Mouse (Mus musculus): ENCODE data around the gene Ints13. TPM values are rescaled to one million over a fixed set of nuclear protein-coding genes. Genes with fewer than 3 reads are reported as not detected.

Ints13 gene
- polyA plus RNA-seq, 1 experiment from 2014 or later, result 96.1 TPM

GRCm38 (mm10) chr6:146538071-146538470 lies 39.6 kb downstream of the Ints13 start:
- WGBS, result 50% methylated on average over 2 of the region's 2 CpGs
- ATAC-seq (replicated peaks; ENCODE audit: insufficient number of reproducible peaks, low FRiP score, low TSS enrichment, low read depth), result no peak

GRCm38 (mm10) chr6:146537111-146537510 lies 40.5 kb downstream of the Ints13 start:
- Histone ChIP-seq H3K9me3 (replicated peaks; ENCODE audit: control insufficient read depth, low read length) (no peaks in the 10 kb centered on the region), H3K27me3 (ENCODE audit: control insufficient read depth, insufficient read depth, low read length) (no peaks in the 10 kb centered on the region), H3K4me2 (ENCODE audit: low read depth, low read length) (no peak overlapping the region), H3K4me1 (ENCODE audit: control insufficient read depth, insufficient read depth, low read length) (no peaks in the 10 kb centered on the region), H3K36me3 (replicated peaks; ENCODE audit: control insufficient read depth, insufficient read depth, low read depth, low read length) (no peaks in the 10 kb centered on the region), H3K9ac (replicated peaks; ENCODE audit: low read length) (no peak overlapping the region), H3K27ac (replicated peaks; ENCODE audit: low read depth, low read length) (no peak overlapping the region), H3K4me3 (ENCODE audit: low read depth, low read length) (no peak overlapping the region)
- ATAC-seq (replicated peaks; ENCODE audit: insufficient number of reproducible peaks, low FRiP score, low TSS enrichment, low read depth) (no peak), DNase-seq (ENCODE audit: low spot score) (peak; percentile 26)
- WGBS, result 82% methylated on average over 4 of the region's 4 CpGs

More at GRCm38 (mm10) chr6:146538071-146538470, 39.6 kb downstream of the Ints13 start:
- Histone ChIP-seq H3K27ac (replicated peaks; ENCODE audit: low read depth, low read length) (no peak overlapping the region), H3K27me3 (ENCODE audit: control insufficient read depth, insufficient read depth, low read length) (no peaks in the 10 kb centered on the region), H3K36me3 (replicated peaks; ENCODE audit: control insufficient read depth, insufficient read depth, low read depth, low read length) (no peaks in the 10 kb centered on the region), H3K4me2 (ENCODE audit: low read depth, low read length) (no peak overlapping the region), H3K4me3 (ENCODE audit: low read depth, low read length) (no peak overlapping the region), H3K9ac (replicated peaks; ENCODE audit: low read length) (no peak overlapping the region), H3K4me1 (ENCODE audit: control insufficient read depth, insufficient read depth, low read length) (no peaks in the 10 kb centered on the region), H3K9me3 (replicated peaks; ENCODE audit: control insufficient read depth, low read length) (no peaks in the 10 kb centered on the region)
- no peak for DNase-seq (ENCODE audit: low spot score)

DNA sequence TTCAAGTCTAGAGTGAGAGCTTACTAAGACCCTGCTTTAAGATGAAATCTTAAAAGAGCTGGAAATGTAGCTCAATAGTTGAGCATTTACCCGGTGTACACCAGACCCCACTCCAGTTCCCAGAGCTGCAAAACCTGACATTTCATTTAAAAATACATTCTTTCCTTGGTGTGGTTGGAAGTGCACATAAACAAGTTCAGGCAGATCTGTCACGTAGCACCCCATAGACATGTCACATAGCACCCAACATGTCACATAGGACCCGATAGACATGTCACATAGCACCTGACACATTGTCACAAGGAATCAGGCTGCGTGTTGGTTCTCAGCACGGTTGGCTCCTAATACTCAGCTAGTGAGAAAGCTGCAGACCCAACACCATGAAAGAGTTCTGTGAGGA lies 42.1 kb downstream of the Ints13 start:
- Histone ChIP-seq H3K36me3 (replicated peaks; ENCODE audit: control insufficient read depth, insufficient read depth, low read depth, low read length) (no peaks in the 10 kb centered on the region), H3K9ac (replicated peaks; ENCODE audit: low read length) (no peak overlapping the region), H3K9me3 (replicated peaks; ENCODE audit: control insufficient read depth, low read length) (no peaks in the 10 kb centered on the region), H3K4me2 (ENCODE audit: low read depth, low read length) (no peak overlapping the region), H3K27me3 (ENCODE audit: control insufficient read depth, insufficient read depth, low read length) (no peaks in the 10 kb centered on the region), H3K4me3 (ENCODE audit: low read depth, low read length) (no peak overlapping the region), H3K4me1 (ENCODE audit: control insufficient read depth, insufficient read depth, low read length) (no peaks in the 10 kb centered on the region; the same call in 1 of the 2 replicates), H3K27ac (replicated peaks; ENCODE audit: low read depth, low read length) (no peak overlapping the region)
- WGBS, result 95% methylated on average over 5 of the region's 5 CpGs
- DNase-seq (ENCODE audit: low spot score) (no peak), ATAC-seq (replicated peaks; ENCODE audit: insufficient number of reproducible peaks, low FRiP score, low TSS enrichment, low read depth) (no peak)

- DNase-seq (ENCODE audit: low spot score), result no peak
- 82% methylated on average over 4 of the region's 4 CpGs for WGBS
- no peaks in the 10 kb centered on the region; the same call in 1 of the 2 replicates for H3K4me1 ChIP-seq (ENCODE audit: control insufficient read depth, insufficient read depth, low read length)
- no peaks in the 10 kb centered on the region for H3K27me3 ChIP-seq (ENCODE audit: control insufficient read depth, insufficient read depth, low read length)
- H3K36me3 ChIP-seq (replicated peaks; ENCODE audit: control insufficient read depth, insufficient read depth, low read depth, low read length), result no peaks in the 10 kb centered on the region
- H3K4me2 ChIP-seq (ENCODE audit: low read depth, low read length), result no peak overlapping the region
- H3K4me3 ChIP-seq (ENCODE audit: low read depth, low read length), result no peak overlapping the region
- H3K27ac ChIP-seq (replicated peaks; ENCODE audit: low read depth, low read length), result no peak overlapping the region
- no peak for ATAC-seq (replicated peaks; ENCODE audit: insufficient number of reproducible peaks, low FRiP score, low TSS enrichment, low read depth)
- H3K9me3 ChIP-seq (replicated peaks; ENCODE audit: control insufficient read depth, low read length), result no peaks in the 10 kb centered on the region
- H3K9ac ChIP-seq (replicated peaks; ENCODE audit: low read length), result no peak overlapping the region
These were observed 44.5 kb downstream of the Ints13 start for GRCm38 (mm10) chr6:146533146-146533545.

DNA sequence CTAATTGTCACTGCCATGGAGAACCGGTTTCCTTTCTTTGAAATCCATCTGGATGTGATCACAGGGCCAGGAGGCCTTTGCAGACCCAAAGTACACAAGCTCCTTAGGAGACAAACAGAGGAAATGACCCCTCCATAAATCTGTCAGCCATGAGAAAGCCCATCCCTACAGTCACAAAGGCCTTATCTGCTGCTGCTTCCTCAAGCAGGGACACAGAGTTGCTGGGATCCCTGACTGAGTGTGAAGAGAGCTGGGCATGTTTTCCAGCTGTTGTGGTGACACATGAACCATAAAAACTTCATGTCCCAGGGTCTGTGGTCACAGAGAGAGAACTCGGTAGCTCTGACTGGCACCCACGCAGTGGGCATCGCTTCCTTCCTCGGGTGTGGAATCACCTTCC lies 46.9 kb downstream of the Ints13 start:
- no peak for ATAC-seq (replicated peaks; ENCODE audit: insufficient number of reproducible peaks, low FRiP score, low TSS enrichment, low read depth)
- Histone ChIP-seq H3K4me3 (ENCODE audit: low read depth, low read length) (no peak overlapping the region), H3K36me3 (replicated peaks; ENCODE audit: control insufficient read depth, insufficient read depth, low read depth, low read length) (no peaks in the 10 kb centered on the region), H3K9me3 (replicated peaks; ENCODE audit: control insufficient read depth, low read length) (no peaks in the 10 kb centered on the region), H3K4me2 (ENCODE audit: low read depth, low read length) (no peak overlapping the region), H3K27ac (replicated peaks; ENCODE audit: low read depth, low read length) (no peak overlapping the region), H3K4me1 (ENCODE audit: control insufficient read depth, insufficient read depth, low read length) (no peaks in the 10 kb centered on the region; the same call in 1 of the 2 replicates), H3K27me3 (ENCODE audit: control insufficient read depth, insufficient read depth, low read length) (no peaks in the 10 kb centered on the region), H3K9ac (replicated peaks; ENCODE audit: low read length) (no peak overlapping the region)
- DNase-seq (ENCODE audit: low spot score), result peak; percentile 14
- WGBS, result 66% methylated on average over 5 of the region's 5 CpGs

- no peak overlapping the region for H3K9ac ChIP-seq (replicated peaks; ENCODE audit: low read length)
- no peak overlapping the region for H3K4me3 ChIP-seq (ENCODE audit: low read depth, low read length)
- no peaks in the 10 kb centered on the region for H3K9me3 ChIP-seq (replicated peaks; ENCODE audit: control insufficient read depth, low read length)
- no peak overlapping the region for H3K27ac ChIP-seq (replicated peaks; ENCODE audit: low read depth, low read length)
- H3K27me3 ChIP-seq (ENCODE audit: control insufficient read depth, insufficient read depth, low read length), result no peaks in the 10 kb centered on the region
- H3K4me1 ChIP-seq (ENCODE audit: control insufficient read depth, insufficient read depth, low read length), result no peaks in the 10 kb centered on the region; the same call in 1 of the 2 replicates
- H3K36me3 ChIP-seq (replicated peaks; ENCODE audit: control insufficient read depth, insufficient read depth, low read depth, low read length), result no peaks in the 10 kb centered on the region
- no peak for ATAC-seq (replicated peaks; ENCODE audit: insufficient number of reproducible peaks, low FRiP score, low TSS enrichment, low read depth)
- no peak for DNase-seq (ENCODE audit: low spot score)
- no peak overlapping the region for H3K4me2 ChIP-seq (ENCODE audit: low read depth, low read length)
- 60% methylated on average over 7 of the region's 7 CpGs for WGBS
These were observed 47.3 kb downstream of the Ints13 start for GRCm38 (mm10) chr6:146530363-146530762.

DNA sequence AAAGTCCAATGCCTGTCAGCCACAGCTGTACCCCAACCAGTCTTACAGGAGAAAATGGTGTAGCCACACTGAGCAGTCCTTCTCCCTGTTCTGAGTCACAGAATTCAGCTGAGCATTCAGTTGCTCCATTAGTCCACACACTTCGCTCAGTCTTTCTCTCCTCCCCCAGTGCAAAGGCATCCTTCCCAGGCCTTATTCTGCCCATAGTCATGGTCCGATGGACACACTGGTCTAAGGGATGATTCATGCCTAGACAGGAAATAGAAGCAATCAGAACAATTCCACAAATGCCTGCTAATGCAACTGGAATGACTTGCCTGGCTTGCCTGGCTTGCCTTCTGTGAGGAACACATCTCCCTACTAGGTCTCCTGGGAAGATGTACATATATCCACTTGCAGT lies 50.1 kb downstream of the Ints13 start:
- Histone ChIP-seq H3K27ac (replicated peaks; ENCODE audit: low read depth, low read length) (no peak overlapping the region), H3K9me3 (replicated peaks; ENCODE audit: control insufficient read depth, low read length) (no peaks in the 10 kb centered on the region), H3K9ac (replicated peaks; ENCODE audit: low read length) (no peak overlapping the region), H3K27me3 (ENCODE audit: control insufficient read depth, insufficient read depth, low read length) (no peaks in the 10 kb centered on the region), H3K36me3 (replicated peaks; ENCODE audit: control insufficient read depth, insufficient read depth, low read depth, low read length) (no peaks in the 10 kb centered on the region), H3K4me2 (ENCODE audit: low read depth, low read length) (no peak overlapping the region), H3K4me3 (ENCODE audit: low read depth, low read length) (no peak overlapping the region), H3K4me1 (ENCODE audit: control insufficient read depth, insufficient read depth, low read length) (no peaks in the 10 kb centered on the region; the same call in 1 of the 2 replicates)
- 86% methylated on average over 2 of the region's 2 CpGs for WGBS
- ATAC-seq (replicated peaks; ENCODE audit: insufficient number of reproducible peaks, low FRiP score, low TSS enrichment, low read depth) (no peak), DNase-seq (ENCODE audit: low spot score) (no peak)

- H3K27me3 ChIP-seq (ENCODE audit: control insufficient read depth, insufficient read depth, low read length), result no peaks in the 10 kb centered on the region
- WGBS, result 83% methylated on average over 2 of the region's 2 CpGs
- H3K4me2 ChIP-seq (ENCODE audit: low read depth, low read length), result no peak overlapping the region
- H3K9ac ChIP-seq (replicated peaks; ENCODE audit: low read length), result no peak overlapping the region
- no peaks in the 10 kb centered on the region for H3K4me1 ChIP-seq (ENCODE audit: control insufficient read depth, insufficient read depth, low read length)
- H3K9me3 ChIP-seq (replicated peaks; ENCODE audit: control insufficient read depth, low read length), result no peaks in the 10 kb centered on the region
- no peak overlapping the region for H3K27ac ChIP-seq (replicated peaks; ENCODE audit: low read depth, low read length)
- DNase-seq (ENCODE audit: low spot score), result no peak
- no peak for ATAC-seq (replicated peaks; ENCODE audit: insufficient number of reproducible peaks, low FRiP score, low TSS enrichment, low read depth)
- H3K36me3 ChIP-seq (replicated peaks; ENCODE audit: control insufficient read depth, insufficient read depth, low read depth, low read length), result no peaks in the 10 kb centered on the region
- H3K4me3 ChIP-seq (ENCODE audit: low read depth, low read length), result no peak overlapping the region
These were observed 52.1 kb downstream of the Ints13 start for GRCm38 (mm10) chr6:146525500-146525899.

Measured in embryonic facial prominence, embryonic 11.5 days (tissue).